Mouse (Mus musculus): Measurements from ENCODE around the gene Nsun4.

DNA sequence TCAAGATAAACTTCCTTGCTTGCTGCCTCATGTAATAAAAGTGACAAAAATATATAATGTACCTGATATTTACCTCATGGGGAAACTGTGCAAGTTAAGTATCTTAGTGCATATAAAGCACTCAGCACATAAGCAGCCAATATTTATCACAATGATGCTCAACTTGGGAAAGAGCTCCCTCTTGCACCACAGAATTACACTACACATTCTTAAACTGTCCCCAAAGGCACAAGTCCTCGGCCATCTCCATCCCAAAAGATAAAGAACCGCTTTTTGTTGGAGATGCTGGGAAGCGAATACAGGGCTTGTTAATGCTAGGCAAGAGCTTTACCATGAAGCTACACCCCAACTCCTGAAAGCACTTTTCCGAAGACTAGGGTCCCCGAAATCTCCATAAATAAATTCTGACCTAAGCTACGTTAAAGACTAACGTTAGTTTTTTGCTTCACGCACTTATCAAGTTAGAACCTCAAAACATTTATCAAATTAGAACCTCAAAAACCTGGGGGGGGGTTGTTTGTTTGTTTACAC lies 20.5 kb upstream of the Nsun4 start:
- TF ChIP-seq CTCF (IDR thresholded peaks at IDR 0.05; ENCODE audit: low read depth) (peak; percentile 67), EP300 (IDR thresholded peaks at IDR 0.05; ENCODE audit: low read depth) (no peak)

Measured in liver, postnatal 0 days (tissue).